Mouse (Mus musculus) kidney, postnatal 25 days (tissue): ENCODE data around the gene Atp8a1.

Experiments used
- DNase-seq, 2 experiments: peaks; one replicate each; pipeline ENCODE4 v3.0.0; 2021; ENCODE audit warnings: mixed read lengths in 2 of 2

Gene Atp8a1

DNA sequence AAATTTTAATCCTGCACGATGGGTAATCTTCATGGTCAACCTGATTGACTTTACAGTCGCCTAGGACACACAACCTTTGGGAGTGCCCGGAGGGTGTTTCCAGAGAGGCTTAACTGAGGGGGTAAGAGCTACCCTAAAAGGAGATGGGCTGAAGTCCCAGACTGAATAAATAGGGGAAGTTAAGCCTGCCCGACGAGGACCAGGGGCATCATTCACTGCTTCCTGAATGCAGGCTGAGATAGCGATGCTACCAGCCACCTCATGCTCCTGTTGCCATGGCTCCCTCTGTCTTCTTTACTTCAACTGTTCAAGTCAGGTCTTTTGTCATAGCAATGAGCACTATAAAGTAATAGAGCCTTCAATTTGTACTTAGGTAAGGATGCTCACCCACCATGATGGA, 177.1 kb downstream of the Atp8a1 start:
- DNase-seq: no peak

DNA sequence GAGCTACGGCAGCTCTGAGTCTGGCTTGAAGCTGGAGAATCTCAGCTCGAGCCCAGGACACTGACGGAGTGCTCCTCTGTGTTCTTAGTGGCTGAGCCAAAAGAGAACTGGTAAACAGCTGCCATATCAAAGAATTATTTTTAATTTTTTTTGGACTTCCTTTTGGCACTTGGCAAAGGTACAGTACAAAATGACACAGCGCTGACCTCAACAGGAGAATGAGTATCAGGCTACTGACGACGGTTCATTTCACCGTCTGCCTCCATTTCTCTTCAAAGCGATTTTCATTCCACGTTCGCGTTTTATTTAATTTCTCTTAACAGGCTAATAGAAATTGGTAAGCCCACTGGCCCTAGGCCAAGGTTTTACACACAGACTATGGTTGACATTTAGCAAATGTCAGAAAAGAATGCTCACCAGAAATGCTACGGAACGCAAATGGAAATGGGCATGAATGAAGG, 177.8 kb downstream of the Atp8a1 start:
- peak; percentile 37 to 66 for DNase-seq

DNA sequence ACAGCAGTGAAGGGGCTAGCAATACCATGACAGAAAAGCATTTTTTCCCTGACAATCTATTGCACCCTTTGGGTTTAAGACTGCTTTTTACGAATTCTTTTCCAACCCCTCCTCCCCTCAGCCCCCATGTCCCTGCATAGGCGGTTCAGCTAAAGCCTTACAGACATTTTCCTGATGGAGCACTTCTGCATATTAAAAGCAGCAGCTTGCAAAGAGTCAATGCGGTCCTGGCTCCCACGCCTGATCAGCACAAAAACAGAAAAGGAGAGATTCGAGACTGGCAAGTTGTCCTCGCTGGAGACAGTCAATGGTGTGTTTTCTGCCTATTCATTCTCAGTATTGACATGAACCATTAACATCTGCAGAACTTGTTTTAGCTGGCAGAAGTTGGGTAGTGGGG, 184.5 kb downstream of the Atp8a1 start:
- DNase-seq: no peak

DNA sequence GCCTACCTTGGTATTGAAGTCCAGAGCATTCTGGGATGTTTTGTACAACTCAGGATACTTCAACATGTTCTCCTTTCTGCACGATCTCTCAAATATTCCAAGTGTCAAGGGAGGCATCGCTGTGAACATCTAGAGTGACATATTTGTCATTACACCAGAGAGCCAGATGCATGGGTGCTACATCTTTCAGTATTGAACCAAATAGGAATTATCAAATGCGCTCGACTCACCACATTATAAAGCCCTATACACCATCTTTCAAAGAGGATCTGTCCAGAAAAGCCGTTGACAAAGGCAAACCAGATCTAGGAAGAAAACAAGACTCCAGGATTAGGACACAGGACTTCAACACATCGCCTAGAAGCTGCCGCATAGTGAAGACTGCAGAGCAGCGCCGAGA, 187.4 kb downstream of the Atp8a1 start:
- no peak for DNase-seq

DNA sequence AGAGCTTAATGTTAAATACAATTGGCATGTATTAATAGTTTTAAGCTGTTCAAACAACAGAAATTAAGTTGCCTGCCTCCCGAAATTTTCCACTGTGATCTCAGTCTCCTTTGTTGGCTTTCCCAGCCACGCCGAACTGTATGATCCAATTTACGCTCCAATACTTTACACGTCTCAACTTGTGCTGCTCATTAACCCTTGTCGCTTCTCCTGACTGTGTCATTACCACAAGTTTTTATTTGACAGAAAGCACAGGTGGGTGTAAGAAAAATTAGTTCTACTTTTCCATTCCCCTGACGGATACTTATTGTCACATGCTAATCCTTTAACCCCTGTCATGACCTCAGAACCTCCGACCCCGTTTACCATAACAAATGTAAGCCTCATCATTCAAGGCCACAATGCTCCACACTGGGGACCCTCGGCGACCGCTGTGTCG, 190.4 kb downstream of the Atp8a1 start:
- no peak for DNase-seq

DNA sequence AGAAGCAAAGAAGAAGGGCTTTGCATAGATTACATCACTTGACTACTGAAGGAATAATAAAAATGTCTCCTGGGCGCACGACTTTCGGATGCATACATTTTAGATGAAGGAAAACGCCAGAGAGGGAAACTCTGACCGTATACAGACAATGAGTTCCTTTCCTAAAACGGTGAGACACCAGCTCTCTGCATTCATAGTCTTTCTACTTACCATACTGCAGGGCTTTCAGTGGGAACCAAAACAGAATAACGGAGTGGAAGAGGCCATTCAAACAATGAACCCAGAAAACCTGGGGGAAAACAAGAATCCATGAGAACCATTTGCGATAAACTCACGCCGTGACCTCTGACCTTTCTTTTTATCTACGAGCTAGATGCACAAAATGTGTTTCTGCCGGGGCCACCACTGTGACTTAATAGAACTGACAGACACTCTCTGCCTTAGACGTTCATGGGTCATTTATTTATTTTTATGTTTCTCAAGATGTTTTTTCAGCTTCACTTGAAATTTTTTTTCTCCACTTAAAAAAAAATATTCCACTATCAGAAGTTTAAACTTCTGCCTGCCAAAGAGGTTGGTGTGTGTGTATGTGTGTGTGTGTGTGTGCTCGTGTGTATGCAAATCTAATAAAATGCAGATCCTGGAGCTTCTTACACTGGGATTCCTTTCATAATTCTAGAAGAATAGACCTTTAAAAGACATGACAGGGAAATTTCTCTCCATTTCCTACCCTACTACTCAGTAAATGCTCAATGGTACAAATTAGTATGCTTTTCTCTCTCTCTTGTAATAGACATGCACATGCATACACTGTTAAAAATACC, 191.3 kb downstream of the Atp8a1 start:
- DNase-seq: no peak

DNA sequence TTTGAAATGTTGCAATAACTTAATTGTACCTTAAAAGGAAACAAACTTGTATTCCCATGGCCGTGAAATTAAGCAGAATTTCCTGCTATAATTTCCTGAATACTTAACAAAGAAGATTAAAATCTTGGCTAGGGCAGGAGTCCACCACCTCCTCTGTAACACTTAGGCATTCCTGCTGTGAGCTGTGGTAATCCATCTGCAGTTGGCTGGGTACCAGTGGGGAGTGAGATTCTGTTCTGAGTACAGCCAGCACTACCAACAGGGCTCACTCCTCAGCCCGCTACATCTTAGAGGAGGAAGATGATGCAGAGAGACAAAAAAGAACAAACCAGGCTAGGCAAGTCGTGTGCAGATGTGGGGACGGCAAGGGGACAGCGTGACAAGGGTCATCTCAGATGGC, 192.7 kb downstream of the Atp8a1 start:
- no peak for DNase-seq

DNA sequence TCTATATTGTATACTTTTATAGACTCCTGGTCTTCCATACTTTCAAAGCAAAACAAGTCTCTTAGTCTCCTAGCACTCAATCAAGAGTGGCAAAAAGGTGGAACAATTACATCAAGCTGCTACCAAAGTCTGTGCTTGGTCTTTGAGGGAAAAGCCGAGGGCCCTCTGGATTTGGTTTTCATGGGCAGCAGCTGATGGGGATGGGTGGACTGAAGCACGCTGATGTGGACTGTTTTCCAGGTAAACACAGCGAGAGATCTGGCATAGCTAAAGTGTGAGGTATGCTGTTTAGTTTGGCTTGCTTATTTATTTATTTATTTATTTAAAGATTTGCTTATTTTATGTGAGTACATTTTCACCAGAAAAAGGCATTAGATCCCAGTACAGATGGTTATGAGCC, 193.7 kb downstream of the Atp8a1 start:
- DNase-seq: no peak

DNA sequence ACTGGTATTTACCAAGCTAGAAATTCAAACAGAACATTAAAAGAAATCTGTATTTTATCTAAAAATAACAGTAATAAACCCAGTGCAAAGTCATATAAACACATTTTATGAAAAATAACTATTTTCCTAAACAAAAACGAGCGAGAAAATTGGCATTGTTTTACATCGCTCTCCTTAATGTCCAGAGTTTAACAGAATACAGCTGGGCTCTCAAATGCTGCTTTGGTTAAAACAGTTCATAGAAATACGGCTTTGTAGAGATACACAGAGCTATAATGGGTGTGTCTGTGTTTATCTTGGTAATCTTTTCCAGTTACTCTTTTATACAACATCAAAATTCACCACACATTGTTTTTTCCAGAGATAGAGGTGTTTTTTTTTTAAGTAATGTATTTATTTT, 194.8 kb downstream of the Atp8a1 start:
- DNase-seq: no peak

DNA sequence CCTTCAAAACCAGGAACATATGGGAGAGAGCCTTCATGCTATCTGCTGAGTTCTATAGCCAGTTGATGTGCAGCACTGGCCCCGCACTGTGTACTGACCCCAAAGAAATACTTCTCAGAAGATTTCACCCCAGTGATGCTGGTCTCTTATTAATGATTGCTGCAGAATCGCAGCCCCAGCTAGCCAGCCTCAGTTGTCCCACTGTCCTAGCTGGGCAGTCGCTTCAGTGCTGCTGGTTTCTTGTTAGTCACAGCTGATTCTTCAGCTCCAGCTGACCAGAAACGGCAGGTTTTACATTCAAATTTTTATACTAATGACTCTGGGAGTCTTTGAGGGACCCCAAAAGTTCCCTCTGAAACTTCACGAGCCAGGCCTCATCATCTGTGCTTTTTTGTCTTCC, 197.2 kb downstream of the Atp8a1 start:
- DNase-seq: no peak

DNA sequence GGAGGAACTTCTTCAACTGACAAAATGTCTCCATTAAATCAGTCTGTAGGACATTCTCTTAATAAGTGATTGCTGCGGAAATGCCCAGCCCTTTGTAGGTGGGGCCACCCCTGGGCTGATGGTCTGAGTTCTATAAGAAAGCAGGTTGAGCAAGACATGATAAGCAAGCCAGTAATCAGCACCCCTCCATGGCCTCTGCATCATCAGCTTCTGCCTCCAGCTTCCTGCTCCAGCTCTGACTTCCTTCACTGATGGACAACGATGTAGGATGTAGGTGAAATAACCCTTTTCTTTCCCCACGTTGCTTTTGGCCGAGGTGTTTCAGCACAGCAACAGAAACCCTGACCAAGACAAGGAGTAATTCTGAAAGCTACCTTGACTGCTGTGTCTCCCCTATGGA, 198.1 kb downstream of the Atp8a1 start:
- no peak for DNase-seq

DNA sequence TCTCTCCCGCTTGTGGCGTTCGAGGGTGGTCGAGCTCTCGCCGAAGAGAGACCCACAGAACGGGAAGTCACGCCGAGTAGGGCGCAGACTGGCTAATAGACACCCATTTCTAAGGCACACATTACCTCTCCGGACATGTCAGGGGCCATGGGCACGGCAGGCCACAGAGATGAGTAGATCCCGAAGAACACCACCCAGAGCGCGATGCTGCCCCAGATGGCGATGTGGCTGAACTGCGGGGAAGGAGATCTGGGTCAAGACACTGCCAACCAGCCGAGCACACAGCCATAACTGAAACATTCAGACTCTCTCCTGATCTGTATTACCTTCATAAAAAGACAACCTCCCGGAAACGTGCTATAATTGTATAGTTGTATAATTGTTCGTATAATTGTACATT, 199.7 kb downstream of the Atp8a1 start:
- peak; percentile 25 to 44 for DNase-seq

DNA sequence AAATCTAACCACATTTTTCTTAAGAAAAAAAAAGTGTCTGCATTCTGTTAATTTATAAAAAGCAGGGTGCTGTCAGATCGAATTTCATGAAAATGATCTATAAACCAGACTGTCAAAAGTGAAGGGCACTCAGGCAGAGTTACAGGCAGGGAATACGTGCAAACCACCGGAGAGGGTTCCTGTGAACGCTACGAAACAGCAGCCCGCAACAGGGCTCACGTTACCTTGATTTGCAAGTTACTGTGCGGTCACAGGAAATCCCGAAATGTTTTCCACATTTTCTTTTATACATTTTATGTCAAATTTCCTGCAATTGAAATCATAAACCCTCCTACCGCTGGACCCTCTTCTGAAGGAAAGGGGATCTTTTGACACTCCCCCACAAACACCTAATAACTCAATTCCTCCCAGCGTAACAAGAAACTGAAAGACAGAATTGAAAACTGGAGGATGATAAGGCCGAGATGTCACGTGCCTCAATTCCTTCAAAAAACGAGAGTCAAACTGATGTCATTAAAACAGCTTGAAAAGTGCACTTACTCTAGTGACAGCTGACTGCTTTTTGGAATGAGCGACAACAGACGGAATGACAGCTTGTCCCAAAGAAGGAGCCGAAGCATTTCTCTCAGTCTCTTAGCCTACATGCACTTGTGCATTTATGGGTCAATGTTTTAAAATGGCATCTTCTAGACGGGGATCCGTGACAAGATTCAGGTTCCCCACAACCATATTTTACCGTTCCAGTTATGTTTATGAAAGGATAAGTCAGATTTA, 200.3 kb downstream of the Atp8a1 start:
- DNase-seq: no peak

DNA sequence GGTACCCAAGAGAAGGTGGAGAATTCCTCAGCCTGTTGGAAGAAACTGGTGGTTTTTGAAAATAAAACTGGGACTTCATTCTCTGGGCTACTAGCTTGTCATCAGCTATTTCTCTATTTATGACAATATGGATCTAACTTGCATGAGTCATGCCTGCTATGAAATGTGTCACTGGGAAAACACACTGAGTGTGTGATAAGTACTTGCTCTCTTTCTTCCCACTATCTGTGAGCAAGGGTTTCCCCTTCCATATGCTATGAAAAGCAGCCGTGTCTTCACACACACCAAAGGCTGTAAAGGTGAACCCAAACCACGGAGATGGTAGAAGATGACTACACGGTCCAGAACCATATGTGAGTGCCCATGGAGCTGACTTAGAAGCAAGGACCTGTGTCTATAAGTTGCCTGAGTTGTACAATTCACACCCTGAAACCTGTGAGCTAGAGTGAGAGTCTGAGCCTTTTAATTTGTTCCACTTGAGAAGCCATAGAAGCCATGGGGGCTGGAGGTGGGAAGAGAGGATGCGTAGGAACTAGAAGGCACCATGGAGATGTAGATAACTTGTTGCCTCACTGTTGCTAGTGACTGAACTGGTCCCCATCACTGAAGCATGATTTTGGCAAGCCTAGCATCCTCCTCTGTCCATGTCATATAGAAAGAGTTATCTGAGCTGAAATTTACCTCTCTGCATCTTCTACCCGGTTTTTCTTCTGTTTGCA, 203.5 kb downstream of the Atp8a1 start:
- no peak for DNase-seq

DNA sequence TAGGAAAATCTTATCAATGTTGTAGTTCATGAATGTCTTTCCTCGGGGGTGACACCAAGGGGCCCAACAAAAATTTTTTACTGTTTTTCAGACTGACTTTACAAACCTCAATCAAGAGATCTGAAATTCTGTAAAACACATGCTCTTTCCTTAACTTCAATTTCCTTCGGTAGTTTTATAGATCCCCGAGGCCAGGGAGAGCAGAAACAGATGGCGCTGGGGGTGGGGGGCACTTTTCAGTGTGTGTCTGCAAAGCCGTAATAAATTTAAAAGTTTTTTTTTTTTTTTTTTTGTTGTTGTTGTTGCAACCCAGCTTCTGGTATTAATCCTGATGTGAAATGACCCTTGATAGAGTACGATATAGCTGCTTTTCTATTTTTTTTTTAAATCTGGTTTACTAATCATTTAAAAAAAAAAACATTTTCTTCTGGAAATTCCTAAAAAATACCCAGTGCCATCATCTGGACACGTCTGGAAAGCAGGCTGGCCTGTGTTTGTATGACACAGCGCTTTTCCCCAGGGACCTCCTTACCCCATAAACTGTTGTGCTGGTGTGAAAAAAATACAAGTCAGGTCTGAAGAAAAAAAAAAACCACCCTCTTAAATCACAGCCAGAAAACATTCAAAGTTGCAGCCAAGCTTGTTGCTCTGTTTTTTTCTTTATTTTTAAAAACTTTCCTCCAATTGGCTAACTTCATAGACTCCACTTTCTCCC, 205.7 kb downstream of the Atp8a1 start:
- DNase-seq: no peak

DNA sequence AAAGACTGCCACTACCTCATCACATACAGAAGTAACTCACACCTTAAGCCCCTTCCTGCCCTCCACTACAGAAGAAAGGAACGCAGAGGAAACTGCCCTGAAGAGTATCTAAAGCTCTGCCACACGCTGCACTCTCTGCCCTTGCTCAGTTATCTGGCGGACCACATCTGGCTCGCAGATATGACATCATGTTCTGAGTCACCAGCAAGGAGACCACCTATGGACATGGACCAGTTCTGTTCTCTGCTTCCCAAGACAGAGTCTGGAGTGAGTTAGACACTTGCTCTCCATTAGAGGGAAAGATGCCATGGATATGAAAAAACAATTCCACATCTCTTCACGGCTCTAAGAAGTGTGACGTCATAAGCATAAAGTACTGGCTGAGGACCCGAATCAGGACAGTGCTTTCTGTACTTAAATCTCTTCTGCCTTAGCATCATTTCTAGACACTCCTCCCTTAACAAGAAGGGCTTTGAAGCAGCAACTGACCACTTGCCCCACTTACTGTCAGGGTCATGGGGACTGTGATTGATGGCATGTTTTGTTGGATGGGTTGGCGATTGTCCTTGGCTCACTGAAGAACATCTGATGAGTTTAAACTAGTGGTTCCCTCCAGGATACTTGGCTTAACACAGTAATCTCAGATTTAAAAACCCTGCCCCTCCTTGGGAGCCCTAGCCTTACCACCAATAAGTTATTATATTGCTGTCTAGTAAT, 206.5 kb downstream of the Atp8a1 start:
- no peak for DNase-seq

DNA sequence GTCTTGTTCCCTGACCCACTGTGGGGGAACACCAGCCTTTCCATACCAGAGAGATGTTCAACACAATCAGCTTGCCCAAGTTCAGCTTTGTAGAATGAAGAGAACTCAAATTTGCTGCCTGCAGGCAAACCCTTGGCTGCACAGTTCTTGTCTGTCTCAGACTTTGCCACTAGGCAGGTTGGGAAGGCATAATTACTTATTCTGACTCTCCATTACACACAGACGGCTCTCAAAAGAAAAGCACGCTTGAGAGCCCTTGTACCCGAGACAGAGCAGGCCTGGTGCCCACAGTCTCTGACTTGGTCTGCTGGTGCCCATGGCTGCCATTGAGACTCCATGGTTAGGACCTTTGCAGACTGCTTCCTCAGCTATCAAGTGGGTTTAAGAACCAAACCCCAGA, 212.9 kb downstream of the Atp8a1 start:
- DNase-seq: no peak

DNA sequence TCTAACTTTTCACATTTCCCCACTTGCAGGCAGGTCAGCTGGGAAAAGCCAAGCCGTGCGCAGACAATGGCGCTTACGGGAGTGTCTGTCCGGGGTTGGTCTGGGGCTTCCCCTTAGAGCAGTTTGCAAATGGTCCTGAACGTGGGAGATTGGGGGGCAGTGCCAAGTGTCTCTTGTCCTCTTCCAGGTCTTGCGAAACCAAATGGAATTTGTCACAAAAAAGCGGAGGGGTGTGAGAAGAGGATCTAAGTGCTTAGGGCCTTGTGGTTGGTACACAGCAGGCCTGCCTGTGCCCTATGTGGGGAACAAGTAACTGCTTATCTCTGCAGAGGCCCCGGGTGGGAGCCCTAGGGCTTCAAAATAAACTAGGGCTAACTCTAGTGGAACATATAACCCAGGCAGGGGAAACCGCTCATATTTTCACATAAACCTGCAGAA, 213.4 kb downstream of the Atp8a1 start:
- no peak for DNase-seq

DNA sequence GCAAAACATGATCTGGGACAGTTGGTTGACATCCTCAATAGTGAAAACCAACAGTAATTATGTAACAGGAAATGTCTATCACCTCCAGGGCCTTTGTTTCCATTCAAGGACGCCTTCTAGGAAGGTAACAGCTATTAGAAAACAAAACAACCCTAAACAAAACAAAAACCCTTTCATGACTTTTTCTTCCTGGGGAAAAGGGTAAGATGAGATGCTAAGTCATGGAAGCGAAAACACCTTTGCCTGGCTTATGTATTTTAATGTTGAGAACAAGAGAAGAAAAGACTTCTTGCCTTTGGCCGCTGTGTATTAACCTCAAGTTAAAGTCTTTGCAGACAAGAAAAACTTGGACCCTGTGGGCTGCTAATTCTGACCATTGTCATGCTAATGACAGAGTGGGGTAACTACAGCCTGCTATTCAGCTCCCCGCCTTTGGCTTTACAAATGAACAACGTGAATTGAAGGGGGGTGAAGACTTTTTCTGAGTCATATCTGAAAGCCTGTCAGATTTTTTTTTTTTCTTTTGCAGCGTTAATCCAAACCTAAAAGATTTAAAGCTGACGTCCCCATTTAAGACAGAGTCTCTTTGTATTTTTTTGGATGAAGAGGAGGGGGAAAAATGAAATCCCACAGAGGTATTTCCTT, 214.0 kb downstream of the Atp8a1 start:
- no peak for DNase-seq

DNA sequence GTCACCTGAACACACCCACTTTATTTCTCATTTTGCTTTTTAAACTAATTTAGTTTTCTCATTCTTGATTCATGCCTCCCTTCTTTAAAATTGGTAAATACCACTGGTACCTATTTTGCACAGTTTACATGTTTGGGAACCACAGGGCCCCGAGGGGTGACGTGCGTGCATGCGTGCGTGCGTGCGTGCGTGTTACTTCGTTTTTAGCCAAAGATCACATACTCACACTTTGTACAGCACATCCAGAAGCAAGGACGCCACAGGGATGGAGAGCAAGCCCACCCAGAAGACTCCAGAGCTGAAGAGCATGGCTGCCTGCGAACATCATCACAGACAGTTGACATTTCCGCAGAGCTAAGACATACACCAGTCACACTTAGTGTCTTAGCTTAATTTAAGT, 216.0 kb downstream of the Atp8a1 start:
- DNase-seq: no peak

DNA sequence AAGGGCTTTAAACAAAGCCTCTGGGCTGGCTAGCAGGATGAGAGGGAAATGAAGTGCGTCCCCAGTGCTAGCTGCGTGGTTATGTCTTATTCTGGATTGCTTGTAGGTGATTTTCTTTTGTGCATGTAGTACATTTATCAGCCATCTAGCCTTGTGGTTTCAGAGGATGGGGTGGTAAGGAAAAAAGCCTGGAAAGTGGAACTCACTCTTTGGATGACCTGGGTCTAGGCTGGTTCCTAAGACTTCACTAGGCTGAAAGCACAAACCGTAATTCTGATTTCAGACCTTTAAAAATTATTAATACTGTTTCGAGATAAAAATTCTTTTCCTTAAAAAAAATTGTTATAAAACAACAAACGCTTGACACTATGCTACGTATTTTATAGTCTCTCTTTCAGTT, 217.4 kb downstream of the Atp8a1 start:
- DNase-seq: no peak

DNA sequence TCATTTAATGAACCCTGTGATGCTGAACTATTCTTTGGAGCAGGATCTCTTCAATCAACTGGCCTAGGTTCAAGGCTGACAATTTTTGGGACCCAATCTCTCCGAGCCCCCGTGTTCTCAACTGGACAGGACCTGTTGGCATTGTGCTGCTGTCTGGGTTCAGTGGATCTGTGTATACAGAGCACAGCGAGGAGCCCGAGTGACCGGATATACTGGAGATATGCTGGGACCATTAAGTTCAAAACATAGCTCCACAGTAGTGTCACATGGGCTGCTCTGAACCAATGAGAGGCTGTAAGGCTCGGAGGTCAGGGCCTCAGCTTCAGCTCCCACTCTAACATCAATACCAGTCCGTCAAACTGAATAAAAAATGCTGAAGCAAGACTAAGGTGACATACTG, 217.8 kb downstream of the Atp8a1 start:
- DNase-seq: no peak
